Mouse (Mus musculus) E14TG2a.4 (cell line): Measurements from ENCODE around the gene Olfr71.

Source experiments
- CTCF ChIP-seq: conservative IDR thresholded peaks from 2 replicates; pipeline ENCODE4 v1.5.1; 2014; ENCODE audit warnings: low read length
- NANOG ChIP-seq: IDR thresholded peaks from 2 replicates; pipeline ENCODE4 v1.6.1; 2014; ENCODE audit warnings: borderline replicate concordance, low read length, mixed read lengths

- no peak for TF ChIP-seq CTCF
- TF ChIP-seq NANOG: no peak
Measured at GRCm38 (mm10) chr4:43703851-43704250, 6.2 kb downstream of the Olfr71 start.
